Mouse (Mus musculus): ENCODE measurements around the gene Gpc2. TPM values are rescaled to one million over a fixed set of nuclear protein-coding genes. Genes with fewer than 3 reads are reported as not detected.
A peak's percentile ranks its signal among the peaks of the same experiment; 100 is the strongest.

Gpc2 gene
- total and polyA plus RNA-seq, 2 experiments from 2014 or later = 1.9 to 6.0 TPM

- TF ChIP-seq CTCF (IDR thresholded peaks at IDR 0.05; ENCODE audit: low read depth) (no peak), EP300 (IDR thresholded peaks at IDR 0.05; ENCODE audit: low read depth) (no peak)
- no peak overlapping the region for H3K27ac ChIP-seq (ENCODE audit: low read depth)
- H3K4me3 ChIP-seq (ENCODE audit: low read depth, low read length) = peak overlapping the region; percentile 26
- DNase-seq (ENCODE audit: low spot score) = no peak
- peak overlapping the region; percentile 52 for H3K4me2 ChIP-seq (ENCODE audit: low read depth, low read length)
- 40% methylated on average over 41 of the region's 41 CpGs for WGBS
- no peak overlapping the region for H3K9ac ChIP-seq (replicated peaks; ENCODE audit: low read depth, low read length)
- no peak for ATAC-seq (ENCODE audit: insufficient read depth, low read depth)
- H3K9me3 ChIP-seq (replicated peaks; ENCODE audit: control insufficient read depth, low read length) = no peaks in the 10 kb centered on the region
- H3K27me3 ChIP-seq (ENCODE audit: control insufficient read depth, insufficient read depth, low read length) = peaks cover 13% of the 10 kb centered on the region
- no peaks in the 10 kb centered on the region for H3K36me3 ChIP-seq (replicated peaks; ENCODE audit: control insufficient read depth, insufficient read depth, low read length)
- H3K4me1 ChIP-seq (ENCODE audit: control insufficient read depth, insufficient read depth) = 0 out of 2 replicates have a peak, but pooled peaks cover 4% of the 10 kb centered on the region
Observed at GRCm38 (mm10) chr5:138275216-138276050, 4.4 kb downstream of the Gpc2 start.

- TF ChIP-seq EP300 (IDR thresholded peaks at IDR 0.05; ENCODE audit: low read depth) (no peak), CTCF (IDR thresholded peaks at IDR 0.05; ENCODE audit: low read depth) (no peak)
- peaks cover 13% of the 10 kb centered on the region for H3K27me3 ChIP-seq (ENCODE audit: control insufficient read depth, insufficient read depth, low read length)
- no peak overlapping the region for H3K4me3 ChIP-seq (ENCODE audit: low read depth, low read length)
- H3K4me2 ChIP-seq (ENCODE audit: low read depth, low read length) = no peak overlapping the region
- H3K27ac ChIP-seq (ENCODE audit: low read depth) = no peak overlapping the region
- no peak overlapping the region for H3K9ac ChIP-seq (replicated peaks; ENCODE audit: low read depth, low read length)
- no peaks in the 10 kb centered on the region for H3K9me3 ChIP-seq (replicated peaks; ENCODE audit: control insufficient read depth, low read length)
- WGBS = 81% methylated on average over 8 of the region's 8 CpGs
- DNase-seq (ENCODE audit: low spot score) = no peak
- no peak for ATAC-seq (ENCODE audit: insufficient read depth, low read depth)
- H3K36me3 ChIP-seq (replicated peaks; ENCODE audit: control insufficient read depth, insufficient read depth, low read length) = no peaks in the 10 kb centered on the region
- no peaks in the 10 kb centered on the region for H3K4me1 ChIP-seq (ENCODE audit: control insufficient read depth, insufficient read depth)
Observed at GRCm38 (mm10) chr5:138274186-138274585, 5.6 kb downstream of the Gpc2 start.

GRCm38 (mm10) chr5:138272409-138272923 is 7.3 kb downstream of the Gpc2 start, which contains the start of gene Gal3st4:
TSS of gene Gal3st4 (minus strand) at chr5:138272840.
- Histone ChIP-seq H3K36me3 (replicated peaks; ENCODE audit: control insufficient read depth, insufficient read depth, low read length) (no peaks in the 10 kb centered on the region), H3K4me3 (ENCODE audit: low read depth, low read length) (peak within 1 kb of the TSS; percentile 4), H3K9ac (replicated peaks; ENCODE audit: low read depth, low read length) (no peak within 1 kb of the TSS), H3K4me1 (ENCODE audit: control insufficient read depth, insufficient read depth) (no peaks in the 10 kb centered on the region), H3K9me3 (replicated peaks; ENCODE audit: control insufficient read depth, low read length) (no peaks in the 10 kb centered on the region), H3K27ac (ENCODE audit: low read depth) (no peak within 1 kb of the TSS), H3K27me3 (ENCODE audit: control insufficient read depth, insufficient read depth, low read length) (peaks cover 13% of the 10 kb centered on the region), H3K4me2 (ENCODE audit: low read depth, low read length) (peak within 1 kb of the TSS; percentile 16)
- ATAC-seq (ENCODE audit: insufficient read depth, low read depth) (no peak), DNase-seq (ENCODE audit: low spot score) (no peak)
- TF ChIP-seq EP300 (IDR thresholded peaks at IDR 0.05; ENCODE audit: low read depth) (no peak), CTCF (IDR thresholded peaks at IDR 0.05; ENCODE audit: low read depth) (no peak)
- 3% methylated on average over 12 of the region's 12 CpGs for WGBS

- no peak overlapping the region for H3K9ac ChIP-seq (replicated peaks; ENCODE audit: low read depth, low read length)
- no peak overlapping the region for H3K27ac ChIP-seq (ENCODE audit: low read depth)
- ATAC-seq (ENCODE audit: insufficient read depth, low read depth) = no peak
- no peaks in the 10 kb centered on the region for H3K9me3 ChIP-seq (replicated peaks; ENCODE audit: control insufficient read depth, low read length)
- no peak for TF ChIP-seq CTCF (IDR thresholded peaks at IDR 0.05; ENCODE audit: low read depth)
- TF ChIP-seq EP300 (IDR thresholded peaks at IDR 0.05; ENCODE audit: low read depth) = no peak
- H3K4me1 ChIP-seq (ENCODE audit: control insufficient read depth, insufficient read depth) = no peaks in the 10 kb centered on the region
- DNase-seq (ENCODE audit: low spot score) = no peak
- H3K36me3 ChIP-seq (replicated peaks; ENCODE audit: control insufficient read depth, insufficient read depth, low read length) = no peaks in the 10 kb centered on the region
- H3K4me3 ChIP-seq (ENCODE audit: low read depth, low read length) = no peak overlapping the region
- 55% methylated on average over 3 of the region's 3 CpGs for WGBS
- H3K27me3 ChIP-seq (ENCODE audit: control insufficient read depth, insufficient read depth, low read length) = peaks cover 13% of the 10 kb centered on the region
- H3K4me2 ChIP-seq (ENCODE audit: low read depth, low read length) = no peak overlapping the region
Observed at GRCm38 (mm10) chr5:138271232-138271631, 8.6 kb downstream of the Gpc2 start.

GRCm38 (mm10) chr5:138268980-138269379 is 10.8 kb downstream of the Gpc2 start:
- no peak overlapping the region for H3K4me3 ChIP-seq (ENCODE audit: low read depth, low read length)
- no peaks in the 10 kb centered on the region for H3K9me3 ChIP-seq (replicated peaks; ENCODE audit: control insufficient read depth, low read length)
- 66% methylated on average over 4 of the region's 4 CpGs for WGBS
- DNase-seq (ENCODE audit: low spot score) = no peak
- no peak overlapping the region for H3K27ac ChIP-seq (ENCODE audit: low read depth)
- no peaks in the 10 kb centered on the region for H3K4me1 ChIP-seq (ENCODE audit: control insufficient read depth, insufficient read depth)
- H3K36me3 ChIP-seq (replicated peaks; ENCODE audit: control insufficient read depth, insufficient read depth, low read length) = no peaks in the 10 kb centered on the region
- no peak overlapping the region for H3K4me2 ChIP-seq (ENCODE audit: low read depth, low read length)
- TF ChIP-seq EP300 (IDR thresholded peaks at IDR 0.05; ENCODE audit: low read depth) (no peak), CTCF (IDR thresholded peaks at IDR 0.05; ENCODE audit: low read depth) (no peak)
- peaks cover 13% of the 10 kb centered on the region for H3K27me3 ChIP-seq (ENCODE audit: control insufficient read depth, insufficient read depth, low read length)
- ATAC-seq (ENCODE audit: insufficient read depth, low read depth) = no peak
- H3K9ac ChIP-seq (replicated peaks; ENCODE audit: low read depth, low read length) = no peak overlapping the region

Measured in heart, postnatal 0 days (tissue).